Mouse (Mus musculus) hindbrain, postnatal 0 days (tissue): ENCODE data around the gene Stat5a. TPM values are rescaled to one million over a fixed set of nuclear protein-coding genes. Genes with fewer than 3 reads are reported as not detected.
A peak's percentile ranks its signal among the peaks of the same experiment; 100 is the strongest.

Experiments used
- ATAC-seq: fragments of 200-750 bp; cut with Nextera tagmentation; 2 replicates; pipeline ENCODE4 v1.8.0; 2017; ENCODE audit warnings: mild to moderate bottlenecking, moderate TSS enrichment, moderate library complexity
- DNase-seq: peaks from one replicate; pipeline ENCODE4 v3.0.0-alpha.2; 2015; ENCODE audit warnings: low spot score
- H3K27ac ChIP-seq: fragments of 300-500 bp; sonication (generic); 2 replicates; pipeline ENCODE4 v1.5.1; 2014; ENCODE audit warnings: mild to moderate bottlenecking
- H3K27me3 ChIP-seq: fragments of 300-500 bp; sonication (generic); 2 replicates; pipeline ENCODE4 v1.6.1; 2014; ENCODE audit warnings: low read length, mixed read lengths; ENCODE audit not compliant: insufficient read depth
- H3K36me3 ChIP-seq: fragments of 300-500 bp; sonication (generic); 2 replicates; pipeline ENCODE4 v1.6.1; 2014; ENCODE audit warnings: low read length, mixed read lengths; ENCODE audit not compliant: insufficient read depth
- H3K4me1 ChIP-seq: fragments of 300-500 bp; sonication (generic); 2 replicates; pipeline ENCODE4 v1.6.1; 2014; ENCODE audit warnings: antibody characterized with exemption, low read length, mixed read lengths; ENCODE audit not compliant: insufficient read depth
- H3K4me2 ChIP-seq: fragments of 300-500 bp; sonication (generic); 2 replicates; pipeline ENCODE4 v1.6.1; 2014; ENCODE audit warnings: low read depth, mild to moderate bottlenecking, low read length, moderate library complexity, mixed read lengths
- H3K4me3 ChIP-seq: fragments of 300-500 bp; sonication (generic); 2 replicates; pipeline ENCODE4 v1.5.1; 2014; ENCODE audit warnings: low read length
- H3K9ac ChIP-seq: fragments of 300-500 bp; sonication (generic); replicated peaks from 2 replicates; pipeline ENCODE4 v1.6.1; 2014; ENCODE audit warnings: mild to moderate bottlenecking, low read length, moderate library complexity, mixed read lengths
- H3K9me3 ChIP-seq: fragments of 300-500 bp; sonication (generic); 2 replicates; pipeline ENCODE4 v1.6.1; 2016; ENCODE audit warnings: low read length, mixed read lengths
- CTCF ChIP-seq: IDR thresholded peaks from 2 replicates; pipeline ENCODE4 v1.5.1; 2016; ENCODE audit warnings: antibody characterized with exemption, control low read depth, low read depth
- WGBS: fragments of 180-500 bp; shearing (Covaris S2); extraction: QIAGEN DNeasy Blood & Tissue Kit; methylation state at CpG from one replicate; pipeline ENCODE4 v1.1.7; 2014; 5-methylcytosine and 5-hydroxymethylcytosine counted together
- polyA plus RNA-seq: library from polyadenylated mRNA; unstranded; fragments of >200 nt; fragmentation: Nextera tagmentation; extraction: Ambion mirVana; gene quantifications from 2 replicates; pipeline ENCODE4 v1.2.1, GENCODE M21; 2015
- total RNA-seq: library from RNA; depleted of rRNA; stranded (reverse); fragments of >200 nt; gene quantifications from 2 replicates; pipeline ENCODE4 v1.2.3, GENCODE M21; 2014

Stat5a gene
- total and polyA plus RNA-seq, 2 experiments from 2014 or later, result 2.5 to 5.5 TPM

GRCm38 (mm10) chr11:100855178-100855577 is 4.0 kb upstream of the Stat5a start:
- Histone ChIP-seq H3K9me3 (no peaks in the 10 kb centered on the region), H3K4me1 (no peaks in the 10 kb centered on the region; the same call in none of the 2 replicates), H3K36me3 (no peaks in the 10 kb centered on the region), H3K4me3 (no peak overlapping the region), H3K27ac (no peak overlapping the region), H3K9ac (no peak overlapping the region), H3K27me3 (no peaks in the 10 kb centered on the region), H3K4me2 (no peak overlapping the region)
- DNase-seq (no peak), ATAC-seq (no peak)
- WGBS, result 87% methylated on average over 4 of the region's 4 CpGs
- no peak for TF ChIP-seq CTCF

GRCm38 (mm10) chr11:100857960-100858359 is 1.2 kb upstream of the Stat5a start:
- H3K4me1 ChIP-seq, result no peaks in the 10 kb centered on the region; the same call in 1 of the 2 replicates
- no peak overlapping the region for H3K27ac ChIP-seq
- 55% methylated on average over 6 of the region's 6 CpGs for WGBS
- no peak overlapping the region for H3K4me3 ChIP-seq
- no peak overlapping the region for H3K4me2 ChIP-seq
- no peaks in the 10 kb centered on the region; the same call in 1 of the 2 replicates for H3K27me3 ChIP-seq
- H3K9me3 ChIP-seq, result no peaks in the 10 kb centered on the region
- H3K36me3 ChIP-seq, result no peaks in the 10 kb centered on the region
- H3K9ac ChIP-seq, result no peak overlapping the region
- DNase-seq (no peak), ATAC-seq (no peak)
- TF ChIP-seq CTCF, result no peak

- TF ChIP-seq CTCF, result no peak
- Histone ChIP-seq H3K9ac (no peak overlapping the region), H3K9me3 (no peaks in the 10 kb centered on the region), H3K27ac (no peak overlapping the region), H3K36me3 (no peaks in the 10 kb centered on the region), H3K4me3 (peak overlapping the region; percentile 43), H3K27me3 (no peaks in the 10 kb centered on the region; the same call in 1 of the 2 replicates), H3K4me2 (peak overlapping the region; percentile 59), H3K4me1 (no peaks in the 10 kb centered on the region; the same call in 1 of the 2 replicates)
- DNase-seq (no peak), ATAC-seq (no peak)
- 57% methylated on average over 6 of the region's 6 CpGs for WGBS
Observed at GRCm38 (mm10) chr11:100859579-100860075, 476 bp downstream of the Stat5a start.

- Histone ChIP-seq H3K27ac (no peak overlapping the region), H3K4me3 (peak overlapping the region; percentile 43), H3K27me3 (no peaks in the 10 kb centered on the region; the same call in 1 of the 2 replicates), H3K9ac (peak overlapping the region; percentile 30; the same call in 1 of the 2 replicates), H3K36me3 (no peaks in the 10 kb centered on the region), H3K9me3 (no peaks in the 10 kb centered on the region), H3K4me1 (no peaks in the 10 kb centered on the region; the same call in 1 of the 2 replicates), H3K4me2 (peak overlapping the region; percentile 59)
- WGBS, result 2% methylated on average over 52 of the region's 55 CpGs
- DNase-seq (peak; percentile 61), ATAC-seq (peak; percentile 89)
- TF ChIP-seq CTCF, result no peak
Observed at GRCm38 (mm10) chr11:100860198-100861048, 1.3 kb downstream of the Stat5a start.

- WGBS, result 93% methylated on average over 7 of the region's 7 CpGs
- Histone ChIP-seq H3K9ac (no peak overlapping the region), H3K4me3 (no peak overlapping the region), H3K4me2 (no peak overlapping the region), H3K9me3 (no peaks in the 10 kb centered on the region), H3K27ac (no peak overlapping the region), H3K36me3 (no peaks in the 10 kb centered on the region), H3K4me1 (no peaks in the 10 kb centered on the region; the same call in 1 of the 2 replicates), H3K27me3 (no peaks in the 10 kb centered on the region; the same call in 1 of the 2 replicates)
- TF ChIP-seq CTCF, result no peak
- ATAC-seq (no peak), DNase-seq (no peak)
Observed at GRCm38 (mm10) chr11:100861335-100861734, 2.2 kb downstream of the Stat5a start.

GRCm38 (mm10) chr11:100861836-100862235 is 2.7 kb downstream of the Stat5a start:
- no peak for DNase-seq
- H3K9ac ChIP-seq, result no peak overlapping the region
- 40% methylated on average over 3 of the region's 3 CpGs for WGBS
- no peak overlapping the region for H3K27ac ChIP-seq
- H3K4me1 ChIP-seq, result no peaks in the 10 kb centered on the region; the same call in 1 of the 2 replicates
- no peaks in the 10 kb centered on the region; the same call in 1 of the 2 replicates for H3K27me3 ChIP-seq
- no peaks in the 10 kb centered on the region for H3K36me3 ChIP-seq
- no peak for TF ChIP-seq CTCF
- H3K9me3 ChIP-seq, result no peaks in the 10 kb centered on the region
- H3K4me3 ChIP-seq, result no peak overlapping the region
- H3K4me2 ChIP-seq, result no peak overlapping the region
- ATAC-seq, result no peak
